Mouse (Mus musculus): Measurements from ENCODE around the gene Banp. TPM values are rescaled to one million over a fixed set of nuclear protein-coding genes. Genes with fewer than 3 reads are reported as not detected.

The Banp gene
- polyA plus RNA-seq, 1 experiment from 2014 or later = 45.2 TPM

GRCm38 (mm10) chr8:121922101-121922500 lies 27.4 kb upstream of the Banp start:
- DNase-seq (ENCODE audit: low read depth, low spot score) = no peak
- ATAC-seq = no peak
- CTCF ChIA-PET = interaction anchor here (1.0 to 3.0 kb wide), 4 partner anchors 11 to 71 kb away, joined by 3 to 19 read pairs (median 4); no protein-coding TSS in a partner anchor

GRCm38 (mm10) chr8:121924681-121925080 lies 24.9 kb upstream of the Banp start:
- in situ Hi-C loops (cut with MboI; ENCODE audit: low pct_unique_long_range_greater_than_20kb) = loop anchor here (25.0 kb wide), 1 partner anchor 212 kb away; no protein-coding TSS in a partner anchor
- ChIA-PET POLR2A (no interaction called here), CTCF (interaction anchor here (2.1 to 3.4 kb wide), 2 partner anchors 16 to 74 kb away, joined by 19 to 31 read pairs; no protein-coding TSS in a partner anchor)
- no peak for TF ChIP-seq CTCF (IDR thresholded peaks at IDR 0.05)
- DNase-seq (ENCODE audit: low read depth, low spot score) (no peak), ATAC-seq (no peak)
- no peaks in the 10 kb centered on the region for H3K27me3 ChIP-seq

More at GRCm38 (mm10) chr8:121922101-121922500, 27.4 kb upstream of the Banp start:
- no peaks in the 10 kb centered on the region for H3K27me3 ChIP-seq
- in situ Hi-C loops (cut with MboI; ENCODE audit: low pct_unique_long_range_greater_than_20kb) = no loop called here
- POLR2A ChIA-PET = no interaction called here
- no peak for TF ChIP-seq CTCF (IDR thresholded peaks at IDR 0.05)

- in situ Hi-C loops (cut with MboI; ENCODE audit: low pct_unique_long_range_greater_than_20kb) = loop anchor here (25.0 kb wide), 1 partner anchor 213 kb away; no protein-coding TSS in a partner anchor
- ChIA-PET POLR2A (no interaction called here), CTCF (interaction anchor here (0.8 to 3.4 kb wide), 14 partner anchors 9 to 219 kb away, joined by 3 to 31 read pairs (median 4); no protein-coding TSS in a partner anchor)
- H3K27me3 ChIP-seq = no peaks in the 10 kb centered on the region
- peak; percentile 92 for TF ChIP-seq CTCF (IDR thresholded peaks at IDR 0.05)
- no peak for DNase-seq (ENCODE audit: low read depth, low spot score)
- peak; percentile 42 for ATAC-seq
Observed at GRCm38 (mm10) chr8:121925624-121926023, 23.9 kb upstream of the Banp start.

- ChIA-PET POLR2A (no interaction called here), CTCF (interaction anchor here (0.8 to 3.4 kb wide), 14 partner anchors 9 to 218 kb away, joined by 3 to 31 read pairs (median 4); no protein-coding TSS in a partner anchor)
- in situ Hi-C loops (cut with MboI; ENCODE audit: low pct_unique_long_range_greater_than_20kb) = loop anchor here (25.0 kb wide), 1 partner anchor 214 kb away; no protein-coding TSS in a partner anchor
- no peak for DNase-seq (ENCODE audit: low read depth, low spot score)
- no peaks in the 10 kb centered on the region for H3K27me3 ChIP-seq
- no peak for ATAC-seq
- TF ChIP-seq CTCF (IDR thresholded peaks at IDR 0.05) = no peak
Observed at GRCm38 (mm10) chr8:121926266-121926665, 23.3 kb upstream of the Banp start.

GRCm38 (mm10) chr8:121927316-121927715 lies 22.2 kb upstream of the Banp start:
- DNase-seq (ENCODE audit: low read depth, low spot score) = no peak
- ChIA-PET POLR2A (no interaction called here), CTCF (interaction anchor here (0.9 to 2.6 kb wide), 3 partner anchors 48 to 77 kb away, joined by 3 to 19 read pairs (median 6); no protein-coding TSS in a partner anchor)
- no peaks in the 10 kb centered on the region for H3K27me3 ChIP-seq
- in situ Hi-C loops (cut with MboI; ENCODE audit: low pct_unique_long_range_greater_than_20kb) = loop anchor here (25.0 kb wide), 1 partner anchor 215 kb away; no protein-coding TSS in a partner anchor
- ATAC-seq = no peak
- peak; percentile 84 for TF ChIP-seq CTCF (IDR thresholded peaks at IDR 0.05)

- ChIA-PET CTCF (interaction anchor here (1.4 kb wide), 1 partner anchor 20 kb away, joined by 3 read pairs; no protein-coding TSS in a partner anchor), POLR2A (interaction anchor here (1.2 kb wide), 1 partner anchor 79 kb away, joined by 4 read pairs; no protein-coding TSS in a partner anchor)
- no peaks in the 10 kb centered on the region for H3K27me3 ChIP-seq
- DNase-seq (ENCODE audit: low read depth, low spot score) = no peak
- no peak for TF ChIP-seq CTCF (IDR thresholded peaks at IDR 0.05)
- in situ Hi-C loops (cut with MboI; ENCODE audit: low pct_unique_long_range_greater_than_20kb) = loop anchor here (25.0 kb wide), 1 partner anchor 218 kb away; no protein-coding TSS in a partner anchor
- ATAC-seq = no peak
Observed at GRCm38 (mm10) chr8:121930047-121930446, 19.5 kb upstream of the Banp start.

- DNase-seq (ENCODE audit: low read depth, low spot score) = no peak
- H3K27me3 ChIP-seq = no peaks in the 10 kb centered on the region
- POLR2A ChIA-PET = no interaction called here
- in situ Hi-C loops (cut with MboI; ENCODE audit: low pct_unique_long_range_greater_than_20kb) = loop anchor here (25.0 kb wide), 1 partner anchor 219 kb away; no protein-coding TSS in a partner anchor
- no peak for ATAC-seq
- CTCF ChIA-PET = no interaction called here
- no peak for TF ChIP-seq CTCF (IDR thresholded peaks at IDR 0.05)
Observed at GRCm38 (mm10) chr8:121931571-121931970, 18.0 kb upstream of the Banp start.

GRCm38 (mm10) chr8:121932026-121932667 lies 17.4 kb upstream of the Banp start:
- DNase-seq (ENCODE audit: low read depth, low spot score) (no peak), ATAC-seq (no peak)
- CTCF ChIA-PET = interaction anchor here (0.7 to 1.9 kb wide), 7 partner anchors 9 to 91 kb away, joined by 3 to 11 read pairs (median 3); no protein-coding TSS in a partner anchor
- no peaks in the 10 kb centered on the region for H3K27me3 ChIP-seq
- TF ChIP-seq CTCF (IDR thresholded peaks at IDR 0.05) = no peak
- in situ Hi-C loops (cut with MboI; ENCODE audit: low pct_unique_long_range_greater_than_20kb) = loop anchor here (25.0 kb wide), 1 partner anchor 220 kb away; no protein-coding TSS in a partner anchor
- POLR2A ChIA-PET = no interaction called here

GRCm38 (mm10) chr8:121932668-121933520 lies 16.7 kb upstream of the Banp start:
- no peaks in the 10 kb centered on the region for H3K27me3 ChIP-seq
- in situ Hi-C loops (cut with MboI; ENCODE audit: low pct_unique_long_range_greater_than_20kb) = loop anchor here (25.0 kb wide), 1 partner anchor 221 kb away; no protein-coding TSS in a partner anchor
- ATAC-seq (no peak), DNase-seq (ENCODE audit: low read depth, low spot score) (no peak)
- ChIA-PET CTCF (interaction anchor here (0.7 to 1.9 kb wide), 7 partner anchors 10 to 91 kb away, joined by 3 to 11 read pairs (median 3); no protein-coding TSS in a partner anchor), POLR2A (no interaction called here)
- TF ChIP-seq CTCF (IDR thresholded peaks at IDR 0.05) = peak; percentile 58

- in situ Hi-C loops (cut with MboI; ENCODE audit: low pct_unique_long_range_greater_than_20kb) = loop anchor here (25.0 kb wide), 1 partner anchor 222 kb away; no protein-coding TSS in a partner anchor
- no peak for DNase-seq (ENCODE audit: low read depth, low spot score)
- POLR2A ChIA-PET = interaction anchor here (0.6 to 1.2 kb wide), 2 partner anchors 14 to 1506 kb away, joined by 4 to 8 read pairs; no protein-coding TSS in a partner anchor
Observed at GRCm38 (mm10) chr8:121934506-121934905, 15.0 kb upstream of the Banp start.

More at GRCm38 (mm10) chr8:121934506-121934905, 15.0 kb upstream of the Banp start:
- CTCF ChIA-PET = interaction anchor here (0.6 to 2.5 kb wide), 11 partner anchors 9 to 84 kb away, joined by 3 to 12 read pairs (median 4); no protein-coding TSS in a partner anchor
- peak; percentile 55 for ATAC-seq
- TF ChIP-seq CTCF (IDR thresholded peaks at IDR 0.05) = peak; percentile 83
- H3K27me3 ChIP-seq = no peaks in the 10 kb centered on the region
